Mouse (Mus musculus): ENCODE results near the gene Hist1h2bc. TPM values are rescaled to one million over a fixed set of nuclear protein-coding genes. Genes with fewer than 3 reads are reported as not detected.

The Hist1h2bc gene
- 10 to 100 TPM; 36.5 to 38.0 TPM for total RNA-seq (2023)

DNA sequence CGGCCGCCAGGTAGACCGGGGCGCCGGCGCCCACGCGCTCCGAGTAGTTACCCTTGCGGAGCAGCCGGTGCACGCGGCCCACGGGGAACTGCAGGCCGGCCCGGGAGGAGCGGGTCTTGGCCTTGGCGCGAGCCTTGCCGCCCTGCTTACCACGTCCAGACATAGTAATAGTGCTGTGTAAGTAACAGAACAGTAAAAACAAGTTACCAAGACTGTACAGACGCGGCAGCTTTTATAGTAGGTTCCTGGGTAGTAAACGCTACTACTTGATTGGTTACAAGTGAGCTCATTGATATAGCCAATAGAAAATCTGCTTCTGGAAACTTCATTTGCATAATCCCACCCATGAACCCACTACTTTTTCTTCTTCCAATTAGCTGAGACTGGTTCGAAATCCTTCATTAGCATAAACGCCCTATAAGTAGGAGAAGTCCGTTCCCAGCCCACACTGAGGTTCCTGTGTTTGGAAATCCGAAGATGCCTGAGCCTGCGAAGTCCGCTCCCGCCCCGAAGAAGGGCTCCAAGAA is at the start of gene Hist1h2bc, which contains the start of gene Hist1h2ac:
Gene Hist1h2bc, plus strand, starts transcription at position 445 of the 527 bp plus-strand sequence.
Gene Hist1h2ac, minus strand, starts transcription at position 194 of the 527 bp plus-strand sequence.

DNA sequence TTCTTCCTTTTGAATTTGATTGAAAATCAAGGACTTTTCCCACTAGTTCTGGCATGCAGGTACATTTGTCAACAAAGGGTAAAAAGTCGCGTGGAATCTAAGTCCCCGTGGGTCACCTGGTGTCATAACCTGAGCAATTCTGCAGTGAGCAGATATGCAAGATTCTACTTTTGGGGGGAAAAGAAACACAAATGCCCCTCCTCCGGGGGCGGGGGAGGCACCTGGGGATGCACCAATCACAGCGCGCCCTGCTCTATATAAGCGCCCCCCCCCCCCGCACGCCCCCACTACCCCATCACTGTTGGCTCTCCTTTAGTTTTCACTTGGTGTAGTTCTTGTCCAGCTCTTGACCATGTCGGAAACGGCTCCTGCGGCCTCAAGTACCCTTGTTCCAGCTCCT is 11.5 kb downstream of the Hist1h2bc start, which contains the start of gene Hist1h1t:
Gene Hist1h1t, plus strand, starts transcription at position 301 of the 400 bp plus-strand sequence.

DNA sequence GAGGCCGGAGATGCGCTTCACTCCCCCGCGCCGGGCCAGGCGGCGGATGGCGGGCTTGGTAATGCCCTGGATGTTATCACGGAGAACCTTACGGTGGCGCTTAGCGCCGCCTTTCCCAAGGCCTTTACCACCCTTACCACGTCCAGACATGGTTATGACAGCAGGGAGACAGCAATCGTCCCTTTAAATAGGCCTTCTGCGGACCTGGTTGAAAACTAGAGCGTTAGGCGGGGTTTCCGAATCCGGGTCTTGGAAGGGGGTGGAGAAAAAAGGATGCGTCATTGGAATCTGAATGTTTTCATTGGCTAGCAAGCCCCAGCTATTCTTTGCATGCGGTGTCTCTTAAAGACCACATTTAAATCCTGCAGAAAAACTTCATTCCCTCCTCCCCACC is 14.3 kb downstream of the Hist1h2bc start, which contains the start of gene Hist1h4c:
Gene Hist1h4c, minus strand, starts transcription at position 155 of the 394 bp plus-strand sequence.

DNA sequence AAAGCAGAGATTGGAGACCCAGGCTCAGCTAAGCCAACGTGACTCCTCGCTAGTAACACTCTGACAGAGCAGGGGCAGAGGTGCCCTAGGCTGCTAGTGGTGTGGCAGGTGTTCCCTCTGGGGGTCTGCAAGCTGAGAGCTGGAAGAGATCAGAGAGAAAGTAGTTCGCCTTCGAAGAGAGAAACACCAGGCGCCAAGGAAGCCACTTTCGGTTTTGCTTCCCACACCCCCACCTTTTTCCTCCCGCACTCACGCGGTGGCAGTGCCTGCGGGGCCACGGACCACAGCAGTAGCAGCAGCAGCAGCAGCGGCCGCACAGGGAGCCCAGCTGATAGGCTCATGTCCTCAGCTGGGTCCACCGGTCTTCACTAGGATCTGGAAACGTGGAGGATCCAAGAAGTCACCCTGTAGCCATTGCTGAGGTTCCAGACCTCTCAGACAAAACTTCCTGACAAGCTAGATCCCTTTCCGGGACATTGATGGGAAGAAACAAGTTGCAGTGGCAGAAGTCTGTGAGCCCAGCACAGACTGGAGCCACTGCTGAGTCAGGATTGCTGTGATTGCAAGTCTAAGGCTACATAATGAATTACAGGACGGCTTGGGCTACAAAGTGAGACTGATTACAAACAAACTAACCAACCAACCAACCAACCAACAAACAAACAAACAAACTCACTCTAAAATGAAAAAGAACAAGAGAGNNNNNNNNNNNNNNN is 26.5 kb downstream of the Hist1h2bc start, which contains the start of gene Hfe:
Gene Hfe, minus strand, starts transcription at position 481 of the 716 bp plus-strand sequence.

DNA sequence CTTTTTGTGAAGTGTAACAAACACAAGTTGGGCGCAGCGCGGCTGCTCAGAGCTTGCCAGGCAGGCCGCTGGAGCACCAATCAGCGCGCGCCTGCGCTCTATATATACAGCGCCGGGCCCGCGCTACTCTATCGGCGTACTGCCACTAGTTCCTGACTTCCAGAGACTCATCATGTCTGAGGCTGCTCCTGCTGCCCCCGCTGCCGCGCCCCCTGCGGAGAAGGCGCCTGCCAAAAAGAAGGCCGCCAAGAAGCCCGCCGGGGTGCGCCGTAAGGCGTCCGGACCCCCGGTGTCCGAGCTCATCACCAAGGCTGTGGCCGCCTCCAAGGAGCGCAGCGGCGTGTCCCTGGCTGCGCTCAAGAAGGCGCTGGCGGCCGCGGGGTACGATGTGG is 54.7 kb downstream of the Hist1h2bc start, which contains the start of gene Hist1h1c:
Gene Hist1h1c, plus strand, starts transcription at position 132 of the 392 bp plus-strand sequence.

Other genes starting within 250 kb of the Hist1h2bc start
- gene Btn1a1, start 218.3 kb upstream of the Hist1h2bc start, total RNA-seq (2023), result not detected
- not detected for gene Btn2a2, start 195.3 kb upstream of the Hist1h2bc start, total RNA-seq (2023)
- 100 to 1,000 TPM; 288 to 289 TPM for gene Hist1h4h, start 153.1 kb upstream of the Hist1h2bc start, total RNA-seq (2023)
- 10 to 100 TPM; 13.0 to 16.8 TPM for gene Hist1h2af, start 150.3 kb upstream of the Hist1h2bc start, total RNA-seq (2023)
- 1 to 10 TPM; 4.0 to 7.1 TPM for gene Hist1h3g, start 148.8 kb upstream of the Hist1h2bc start, total RNA-seq (2023)
- gene Hist1h2bh, start 140.8 kb upstream of the Hist1h2bc start, total RNA-seq (2023), result 1 to 10 TPM; 5.8 to 8.7 TPM
- 10 to 100 TPM; 46.7 to 47.0 TPM for gene Hist1h3f, start 140.1 kb upstream of the Hist1h2bc start, total RNA-seq (2023)
- gene Hist1h4f, start 132.6 kb upstream of the Hist1h2bc start, total RNA-seq (2023), result 100 to 1,000 TPM in 1 of 2 experiments, 10 to 100 TPM in 1; 82.9 to 103 TPM
- 10 to 100 TPM; 41.3 to 48.8 TPM for gene Hist1h1d, start 130.9 kb upstream of the Hist1h2bc start, total RNA-seq (2023)
- 100 to 1,000 TPM; 229 to 249 TPM for gene Hist1h3e, start 121.8 kb upstream of the Hist1h2bc start, total RNA-seq (2023)
- gene Hist1h2ae, start 113.0 kb upstream of the Hist1h2bc start, total RNA-seq (2023), result 10 to 100 TPM; 17.9 to 24.4 TPM
- 100 to 1,000 TPM; 418 to 452 TPM for gene Hist1h2bg, start 112.8 kb upstream of the Hist1h2bc start, total RNA-seq (2023)
- 100 to 1,000 TPM; 146 to 182 TPM for gene Hist1h2bf, start 110.0 kb upstream of the Hist1h2bc start, total RNA-seq (2023)
- 10 to 100 TPM; 32.0 to 39.2 TPM for gene Hist1h2ad, start 109.8 kb upstream of the Hist1h2bc start, total RNA-seq (2023)
- gene Hist1h3d, start 108.4 kb upstream of the Hist1h2bc start, total RNA-seq (2023), result 10 to 100 TPM; 24.7 to 26.8 TPM
- gene Hist1h4d, start 102.6 kb upstream of the Hist1h2bc start, total RNA-seq (2023), result 100 to 1,000 TPM; 179 to 193 TPM
- 10 to 100 TPM; 24.2 to 27.4 TPM for gene Hist1h2be, start 63.1 kb upstream of the Hist1h2bc start, total RNA-seq (2023)
- gene Hist1h1e, start 61.6 kb upstream of the Hist1h2bc start, total RNA-seq (2023), result 100 to 1,000 TPM; 580 to 629 TPM
- gene Hist1h2ac, start 251 bp upstream of the Hist1h2bc start, total RNA-seq (2023), result 10 to 100 TPM; 16.6 to 18.1 TPM
- under 1 TPM in 1 of 2 experiments, not detected in 1; 0.73 TPM for gene Hist1h1t, start 11.6 kb downstream of the Hist1h2bc start, total RNA-seq (2023)
- 100 to 1,000 TPM; 164 to 221 TPM for gene Hist1h4c, start 14.3 kb downstream of the Hist1h2bc start, total RNA-seq (2023)
- gene Hfe, start 26.7 kb downstream of the Hist1h2bc start, total RNA-seq (2023), result 100 to 1,000 TPM; 136 to 146 TPM
- gene Hist1h1c, start 54.6 kb downstream of the Hist1h2bc start, total RNA-seq (2023), result 1,000 to 10,000 TPM; 1,025 to 1,075 TPM
- 1 to 10 TPM; 5.7 to 5.9 TPM for gene Hist1h3c, start 61.4 kb downstream of the Hist1h2bc start, total RNA-seq (2023)
- gene Hist1h2bb, start 62.5 kb downstream of the Hist1h2bc start, total RNA-seq (2023), result 10 to 100 TPM; 58.8 to 70.5 TPM
- 10 to 100 TPM; 44.8 to 51.5 TPM for gene Hist1h2ab, start 66.9 kb downstream of the Hist1h2bc start, total RNA-seq (2023)
- gene Hist1h3b, start 68.1 kb downstream of the Hist1h2bc start, total RNA-seq (2023), result 10 to 100 TPM; 32.0 to 33.9 TPM
- 100 to 1,000 TPM in 1 of 2 experiments, 10 to 100 TPM in 1; 84.1 to 109 TPM for gene Hist1h4b, start 72.8 kb downstream of the Hist1h2bc start, total RNA-seq (2023)
- gene Hist1h4a, start 77.0 kb downstream of the Hist1h2bc start, total RNA-seq (2023), result 100 to 1,000 TPM; 158 to 172 TPM
- gene Hist1h3a, start 78.2 kb downstream of the Hist1h2bc start, total RNA-seq (2023), result 100 to 1,000 TPM; 333 to 340 TPM
- 10 to 100 TPM; 34.1 to 37.9 TPM for gene Hist1h1a, start 79.5 kb downstream of the Hist1h2bc start, total RNA-seq (2023)
- not detected for gene Trim38, start 85.7 kb downstream of the Hist1h2bc start, total RNA-seq (2023)
- not detected for gene Slc17a2, start 122.8 kb downstream of the Hist1h2bc start, total RNA-seq (2023)
- not detected for gene Slc17a3, start 155.2 kb downstream of the Hist1h2bc start, total RNA-seq (2023)
- not detected for gene Slc17a1, start 183.6 kb downstream of the Hist1h2bc start, total RNA-seq (2023)
- not detected for gene Slc17a4, start 230.8 kb downstream of the Hist1h2bc start, total RNA-seq (2023)
- gene Hist1h2ba, start 250.0 kb downstream of the Hist1h2bc start, total RNA-seq (2023), result not detected